In the genomic region with DNA sequence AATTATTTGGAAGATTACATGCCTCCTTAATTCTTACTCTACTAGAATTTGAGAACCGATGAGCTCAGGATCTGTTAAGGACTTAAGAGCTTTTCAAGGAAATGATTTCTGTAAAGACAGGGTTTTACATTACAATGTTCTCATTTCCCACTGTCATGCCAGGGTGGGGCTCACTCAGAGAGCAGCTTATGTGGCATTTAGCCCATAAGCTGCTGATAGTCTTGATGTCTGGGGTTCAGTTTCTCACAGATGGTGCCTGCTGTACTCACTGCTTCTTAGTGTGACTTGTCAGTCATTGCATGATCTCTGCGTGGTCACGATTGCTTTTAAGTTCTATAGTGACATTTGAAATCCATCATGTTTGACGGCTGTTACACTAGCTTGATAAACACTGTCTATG, we compare ENCODE assay signal across 13 mouse cellular contexts.
DNase-seq lines count a peak whose midpoint lies in the region; ATAC-seq and TF ChIP-seq lines count a peak whose summit lies in the region.
"Had no signal": no experiment of that assay in that cellular context is flagged by ENCODE, and none has a peak within 500 bp of the region (broad histone marks: within the 10 kb centered on the region; RNA-seq: fewer than 3 reads in every experiment).

No protein-coding gene starts in this region.

- no peaks in the 10 kb centered on the region for H3K36me3 ChIP-seq in hindbrain, embryonic 11.5 days (ENCODE audit: control insufficient read depth, insufficient read depth, low read length)
- no peaks in the 10 kb centered on the region for H3K36me3 ChIP-seq in hindbrain, embryonic 13.5 days
- H3K36me3 ChIP-seq in lung, postnatal 0 days (ENCODE audit: insufficient read depth, low read length) = no peaks in the 10 kb centered on the region
- no peaks in the 10 kb centered on the region for H3K36me3 ChIP-seq in limb, embryonic 14.5 days (ENCODE audit: control insufficient read depth, insufficient read depth, low read length)
- H3K36me3 ChIP-seq: liver, embryonic 15.5 days had no signal

- H3K4me1 ChIP-seq in hindbrain, embryonic 11.5 days (replicated peaks; ENCODE audit: control insufficient read depth, insufficient read depth, low read length) = no peaks in the 10 kb centered on the region
- H3K4me1 ChIP-seq in hindbrain, embryonic 13.5 days (replicated peaks) = no peaks in the 10 kb centered on the region
- H3K4me1 ChIP-seq in lung, postnatal 0 days (ENCODE audit: insufficient read depth, low read depth, low read length) = no peaks in the 10 kb centered on the region
- H3K4me1 ChIP-seq in lung, adult 2 months (ENCODE audit: control insufficient read depth, insufficient read depth, low read length) = no peaks in the 10 kb centered on the region
- H3K4me1 ChIP-seq in limb, embryonic 14.5 days (ENCODE audit: control insufficient read depth, insufficient read depth, low read length) = no peaks in the 10 kb centered on the region
- H3K4me1 ChIP-seq: liver, embryonic 15.5 days; megakaryocyte, embryonic 14.5 days had no signal

- no peak overlapping the region for H3K27ac ChIP-seq in hindbrain, embryonic 11.5 days (ENCODE audit: low read depth, low read length)
- no peak overlapping the region for H3K27ac ChIP-seq in hindbrain, embryonic 13.5 days
- H3K27ac ChIP-seq in lung, postnatal 0 days (ENCODE audit: low read length) = no peak overlapping the region
- no peak overlapping the region for H3K27ac ChIP-seq in limb, embryonic 14.5 days (replicated peaks; ENCODE audit: low read depth, low read length)
- H3K27ac ChIP-seq: liver, embryonic 15.5 days had no signal

- no peak overlapping the region for H3K4me3 ChIP-seq in hindbrain, embryonic 11.5 days (ENCODE audit: low read depth, low read length)
- no peak overlapping the region for H3K4me3 ChIP-seq in hindbrain, embryonic 13.5 days
- no peak overlapping the region for H3K4me3 ChIP-seq in lung, postnatal 0 days (ENCODE audit: low read depth, low read length)
- no peak overlapping the region for H3K4me3 ChIP-seq in lung, adult 2 months (replicated peaks; ENCODE audit: extremely low read depth, low read depth, low read length)
- no peak overlapping the region for H3K4me3 ChIP-seq in limb, embryonic 14.5 days (replicated peaks; ENCODE audit: low read length)
- H3K4me3 ChIP-seq: liver, embryonic 15.5 days; megakaryocyte, embryonic 14.5 days had no signal

- TF ChIP-seq EP300 in lung, postnatal 0 days (IDR thresholded peaks at IDR 0.05) = no peak

- WGBS in hindbrain, embryonic 11.5 days = 59% methylated on average over 4 of the region's 4 CpGs
- 56% methylated on average over 4 of the region's 4 CpGs for WGBS in hindbrain, embryonic 13.5 days
- WGBS in lung, postnatal 0 days = 43% methylated on average over 4 of the region's 4 CpGs
- 38% methylated on average over 4 of the region's 4 CpGs for WGBS in lung, adult 2 months
- WGBS in limb, embryonic 14.5 days = 81% methylated on average over 4 of the region's 4 CpGs

- no peak for TF ChIP-seq POLR2A in lung, adult 2 months (IDR thresholded peaks at IDR 0.05; ENCODE audit: borderline replicate concordance, extremely low read depth, low read depth, low read length)
- no peak for TF ChIP-seq POLR2A in brain, embryonic 14.5 days (IDR thresholded peaks at IDR 0.05; ENCODE audit: borderline replicate concordance, extremely low read depth, insufficient read depth, insufficient read length, poor library complexity, severe bottlenecking)
- no peak for TF ChIP-seq POLR2A in limb, embryonic 14.5 days (IDR thresholded peaks at IDR 0.05; ENCODE audit: borderline replicate concordance, extremely low read depth, insufficient read depth, insufficient read length)

- no peak overlapping the region for H3K4me2 ChIP-seq in hindbrain, embryonic 11.5 days (replicated peaks; ENCODE audit: low read depth, low read length)
- no peak overlapping the region for H3K4me2 ChIP-seq in hindbrain, embryonic 13.5 days
- no peak overlapping the region for H3K4me2 ChIP-seq in lung, postnatal 0 days (replicated peaks; ENCODE audit: low read depth, low read length)
- no peak overlapping the region for H3K4me2 ChIP-seq in limb, embryonic 14.5 days (replicated peaks; ENCODE audit: low read depth, low read length, severe bottlenecking)
- H3K4me2 ChIP-seq: liver, embryonic 15.5 days had no signal

- ATAC-seq in hindbrain, embryonic 11.5 days (ENCODE audit: low FRiP score) = peak; percentile 65; the same call in 1 of the 2 replicates
- ATAC-seq in hindbrain, embryonic 13.5 days (ENCODE audit: low FRiP score) = no peak
- ATAC-seq in lung, postnatal 0 days = peak; percentile 37; the same call in 1 of the 2 replicates
- ATAC-seq in limb, embryonic 14.5 days (ENCODE audit: low FRiP score, low read depth) = peak; percentile 44; the same call in 1 of the 2 replicates

- no peaks in the 10 kb centered on the region for H3K9me3 ChIP-seq in hindbrain, embryonic 11.5 days (ENCODE audit: control insufficient read depth, low read length)
- H3K9me3 ChIP-seq in hindbrain, embryonic 13.5 days = no peaks in the 10 kb centered on the region
- H3K9me3 ChIP-seq in lung, postnatal 0 days (ENCODE audit: low read length) = no peaks in the 10 kb centered on the region
- H3K9me3 ChIP-seq in limb, embryonic 14.5 days (ENCODE audit: control insufficient read depth, low read length) = no peaks in the 10 kb centered on the region
- H3K9me3 ChIP-seq: liver, embryonic 15.5 days; megakaryocyte, embryonic 14.5 days had no signal

- no peak for TF ChIP-seq CTCF in lung, postnatal 0 days (IDR thresholded peaks at IDR 0.05)
- TF ChIP-seq CTCF in lung, adult 2 months (IDR thresholded peaks at IDR 0.05; ENCODE audit: insufficient read depth, low read length) = no peak
- no peak for TF ChIP-seq CTCF in brain, embryonic 14.5 days (IDR thresholded peaks at IDR 0.05; ENCODE audit: borderline replicate concordance, extremely low read depth, insufficient read depth, insufficient read length)

- H3K27me3 ChIP-seq in hindbrain, embryonic 11.5 days (ENCODE audit: control insufficient read depth, insufficient read depth, low read length) = no peaks in the 10 kb centered on the region
- no peaks in the 10 kb centered on the region for H3K27me3 ChIP-seq in hindbrain, embryonic 13.5 days
- H3K27me3 ChIP-seq in lung, postnatal 0 days (replicated peaks; ENCODE audit: insufficient read depth, low read length) = no peaks in the 10 kb centered on the region
- no peaks in the 10 kb centered on the region for H3K27me3 ChIP-seq in limb, embryonic 14.5 days (ENCODE audit: control insufficient read depth, insufficient read depth, low read length)
- H3K27me3 ChIP-seq: liver, embryonic 15.5 days; megakaryocyte, embryonic 14.5 days had no signal

- peak; percentile 7 for DNase-seq in hindbrain, embryonic 11.5 days (ENCODE audit: low spot score)
- DNase-seq in lung, postnatal 0 days (ENCODE audit: low spot score) = peak; percentile 13
- DNase-seq in lung, adult 2 months = no peak
- DNase-seq in brain, embryonic 14.5 days (ENCODE audit: low read depth) = peak; percentile 79
- DNase-seq in limb, embryonic 14.5 days (ENCODE audit: low spot score) = no peak
- no peak for DNase-seq in thymus, adult 18-20 months
- DNase-seq: cerebellum, adult 9-10 months; heart, adult 18-20 months; heart, postnatal 10 days; kidney, postnatal 14 days had no signal

- H3K9ac ChIP-seq in hindbrain, embryonic 11.5 days (ENCODE audit: low read depth, low read length) = no peak overlapping the region
- H3K9ac ChIP-seq in hindbrain, embryonic 13.5 days = no peak overlapping the region
- no peak overlapping the region for H3K9ac ChIP-seq in lung, postnatal 0 days (replicated peaks; ENCODE audit: low read depth)
- no peak overlapping the region for H3K9ac ChIP-seq in limb, embryonic 14.5 days (ENCODE audit: low read depth, low read length, severe bottlenecking)
- H3K9ac ChIP-seq: liver, embryonic 15.5 days had no signal

Comparison
In these comparisons a context has a peak if more than half of its experiments do, and no peak if none do; other contexts are left out.
1. DNase-seq: peak in hindbrain, embryonic 11.5 days (single experiment), lung, postnatal 0 days (single experiment) and brain, embryonic 14.5 days (single experiment); none in lung, adult 2 months (single experiment), limb, embryonic 14.5 days (single experiment) and thymus, adult 18-20 months (0 of 2).